Mouse (Mus musculus): ENCODE measurements at regions not wholly inside any gene's neighbourhood (a gene's known extent, or its start where the extent isn't known, plus 50 kb on each side); places are given as distances from the start of the nearest gene placed in this dataset.

GRCm38 (mm10) chr1:105157459-105158124, 198.9 kb downstream of the Rnf152 start:
- WGBS (ENCODE audit: missing documents), result 37% methylated on average over 2 of the region's 2 CpGs
- H3K27ac ChIP-seq, result no peak overlapping the region
- H3K79me2 ChIP-seq (ENCODE audit: inconsistent target), result no peaks in the 10 kb centered on the region
- H3K36me3 ChIP-seq (ENCODE audit: inconsistent target), result no peaks in the 10 kb centered on the region
- no peak overlapping the region for H3K4me3 ChIP-seq (ENCODE audit: inconsistent target)

- Histone ChIP-seq H3K79me2 (ENCODE audit: inconsistent target) (no peaks in the 10 kb centered on the region), H3K27ac (no peak overlapping the region), H3K36me3 (ENCODE audit: inconsistent target) (no peaks in the 10 kb centered on the region), H3K4me3 (ENCODE audit: inconsistent target) (no peak overlapping the region)
- 87% methylated on average over 6 of the region's 6 CpGs for WGBS (ENCODE audit: missing documents)
Measured at GRCm38 (mm10) chr1:105152175-105152828, 204.2 kb downstream of the Rnf152 start.

GRCm38 (mm10) chr1:105151466-105151846, 205.1 kb downstream of the Rnf152 start:
- no peak overlapping the region for H3K27ac ChIP-seq
- H3K4me3 ChIP-seq (ENCODE audit: inconsistent target), result no peak overlapping the region
- H3K36me3 ChIP-seq (ENCODE audit: inconsistent target), result no peaks in the 10 kb centered on the region
- WGBS (ENCODE audit: missing documents), result 100% methylated on average over 1 of the region's 1 CpGs
- no peaks in the 10 kb centered on the region for H3K79me2 ChIP-seq (ENCODE audit: inconsistent target)

- Histone ChIP-seq H3K36me3 (ENCODE audit: inconsistent target) (no peaks in the 10 kb centered on the region), H3K79me2 (ENCODE audit: inconsistent target) (no peaks in the 10 kb centered on the region), H3K4me3 (ENCODE audit: inconsistent target) (no peak overlapping the region), H3K27ac (no peak overlapping the region)
- 92% methylated on average over 12 of the region's 12 CpGs for WGBS (ENCODE audit: missing documents)
Measured at GRCm38 (mm10) chr1:105150624-105151465, 205.7 kb downstream of the Rnf152 start.

- no peaks in the 10 kb centered on the region for H3K79me2 ChIP-seq (ENCODE audit: inconsistent target)
- no peak overlapping the region for H3K27ac ChIP-seq
- 56% methylated on average over 2 of the region's 2 CpGs for WGBS (ENCODE audit: missing documents)
- no peaks in the 10 kb centered on the region for H3K36me3 ChIP-seq (ENCODE audit: inconsistent target)
- H3K4me3 ChIP-seq (ENCODE audit: inconsistent target), result no peak overlapping the region
Measured at GRCm38 (mm10) chr1:105148792-105149191, 207.7 kb downstream of the Rnf152 start.

- Histone ChIP-seq H3K36me3 (ENCODE audit: inconsistent target) (no peaks in the 10 kb centered on the region), H3K27ac (no peak overlapping the region), H3K4me3 (ENCODE audit: inconsistent target) (no peak overlapping the region), H3K79me2 (ENCODE audit: inconsistent target) (no peaks in the 10 kb centered on the region)
Measured at GRCm38 (mm10) chr1:105148048-105148447, 208.5 kb downstream of the Rnf152 start.

GRCm38 (mm10) chr1:105123936-105124335, 232.6 kb downstream of the Rnf152 start:
- H3K27ac ChIP-seq, result no peak overlapping the region
- H3K36me3 ChIP-seq (ENCODE audit: inconsistent target), result no peaks in the 10 kb centered on the region
- WGBS (ENCODE audit: missing documents), result 93% methylated on average over 4 of the region's 4 CpGs
- H3K4me3 ChIP-seq (ENCODE audit: inconsistent target), result no peak overlapping the region
- H3K79me2 ChIP-seq (ENCODE audit: inconsistent target), result no peaks in the 10 kb centered on the region

GRCm38 (mm10) chr1:105117888-105118287, 238.6 kb downstream of the Rnf152 start:
- Histone ChIP-seq H3K27ac (no peak overlapping the region), H3K79me2 (ENCODE audit: inconsistent target) (no peaks in the 10 kb centered on the region), H3K4me3 (ENCODE audit: inconsistent target) (no peak overlapping the region), H3K36me3 (ENCODE audit: inconsistent target) (no peaks in the 10 kb centered on the region)
- WGBS (ENCODE audit: missing documents), result 83% methylated on average over 2 of the region's 2 CpGs

GRCm38 (mm10) chr1:105116231-105116630, 240.3 kb downstream of the Rnf152 start:
- no peaks in the 10 kb centered on the region for H3K79me2 ChIP-seq (ENCODE audit: inconsistent target)
- 88% methylated on average over 3 of the region's 3 CpGs for WGBS (ENCODE audit: missing documents)
- H3K36me3 ChIP-seq (ENCODE audit: inconsistent target), result no peaks in the 10 kb centered on the region
- no peak overlapping the region for H3K4me3 ChIP-seq (ENCODE audit: inconsistent target)
- no peak overlapping the region for H3K27ac ChIP-seq

- no peak overlapping the region for H3K4me3 ChIP-seq (ENCODE audit: inconsistent target)
- WGBS (ENCODE audit: missing documents), result 100% methylated on average over 1 of the region's 6 CpGs
- H3K36me3 ChIP-seq (ENCODE audit: inconsistent target), result no peaks in the 10 kb centered on the region
- H3K27ac ChIP-seq, result no peak overlapping the region
- H3K79me2 ChIP-seq (ENCODE audit: inconsistent target), result no peaks in the 10 kb centered on the region
Measured at GRCm38 (mm10) chr1:105115391-105115790, 241.1 kb downstream of the Rnf152 start.

- Histone ChIP-seq H3K27ac (no peak overlapping the region), H3K4me3 (ENCODE audit: inconsistent target) (no peak overlapping the region), H3K36me3 (ENCODE audit: inconsistent target) (no peaks in the 10 kb centered on the region), H3K79me2 (ENCODE audit: inconsistent target) (no peaks in the 10 kb centered on the region)
- WGBS (ENCODE audit: missing documents), result 97% methylated on average over 3 of the region's 3 CpGs
Measured at GRCm38 (mm10) chr1:105114835-105115234, 241.7 kb downstream of the Rnf152 start.

GRCm38 (mm10) chr1:105112762-105113525, 243.6 kb downstream of the Rnf152 start:
- Histone ChIP-seq H3K4me3 (ENCODE audit: inconsistent target) (no peak overlapping the region), H3K27ac (no peak overlapping the region), H3K79me2 (ENCODE audit: inconsistent target) (no peaks in the 10 kb centered on the region)

GRCm38 (mm10) chr1:105111236-105111635, 245.3 kb downstream of the Rnf152 start:
- Histone ChIP-seq H3K27ac (no peak overlapping the region), H3K36me3 (ENCODE audit: inconsistent target) (no peaks in the 10 kb centered on the region)
- WGBS (ENCODE audit: missing documents), result 87% methylated on average over 4 of the region's 4 CpGs

More at GRCm38 (mm10) chr1:105112762-105113525, 243.6 kb downstream of the Rnf152 start:
- no peaks in the 10 kb centered on the region for H3K36me3 ChIP-seq (ENCODE audit: inconsistent target)
- WGBS (ENCODE audit: missing documents), result 100% methylated on average over 1 of the region's 1 CpGs

GRCm38 (mm10) chr1:105110581-105111210, 245.8 kb downstream of the Rnf152 start:
- Histone ChIP-seq H3K79me2 (ENCODE audit: inconsistent target) (no peaks in the 10 kb centered on the region), H3K4me3 (ENCODE audit: inconsistent target) (no peak overlapping the region), H3K36me3 (ENCODE audit: inconsistent target) (no peaks in the 10 kb centered on the region), H3K27ac (no peak overlapping the region)
- 86% methylated on average over 1 of the region's 1 CpGs for WGBS (ENCODE audit: missing documents)

More at GRCm38 (mm10) chr1:105111236-105111635, 245.3 kb downstream of the Rnf152 start:
- H3K79me2 ChIP-seq (ENCODE audit: inconsistent target), result no peaks in the 10 kb centered on the region
- no peak overlapping the region for H3K4me3 ChIP-seq (ENCODE audit: inconsistent target)
